Mouse (Mus musculus) spleen, adult 10 weeks (tissue): ENCODE measurements around the gene Mtmr6. TPM values are rescaled to one million over a fixed set of nuclear protein-coding genes. Genes with fewer than 3 reads are reported as not detected.

Source experiments
- polyA plus RNA-seq: library from polyadenylated mRNA; stranded (reverse); fragments of 350-450 nt; fragmentation: Illumina TruSeq; extraction: RNeasy Lipid Tissue Mini Kit (QIAGEN cat#74804); gene quantifications from one replicate; pipeline ENCODE4 v1.2.3, GENCODE M21; 2015; ENCODE audit warnings: low replicate concordance; ENCODE audit not compliant: insufficient read depth

Gene Mtmr6
- polyA plus RNA-seq: 81.4 TPM

DNA sequence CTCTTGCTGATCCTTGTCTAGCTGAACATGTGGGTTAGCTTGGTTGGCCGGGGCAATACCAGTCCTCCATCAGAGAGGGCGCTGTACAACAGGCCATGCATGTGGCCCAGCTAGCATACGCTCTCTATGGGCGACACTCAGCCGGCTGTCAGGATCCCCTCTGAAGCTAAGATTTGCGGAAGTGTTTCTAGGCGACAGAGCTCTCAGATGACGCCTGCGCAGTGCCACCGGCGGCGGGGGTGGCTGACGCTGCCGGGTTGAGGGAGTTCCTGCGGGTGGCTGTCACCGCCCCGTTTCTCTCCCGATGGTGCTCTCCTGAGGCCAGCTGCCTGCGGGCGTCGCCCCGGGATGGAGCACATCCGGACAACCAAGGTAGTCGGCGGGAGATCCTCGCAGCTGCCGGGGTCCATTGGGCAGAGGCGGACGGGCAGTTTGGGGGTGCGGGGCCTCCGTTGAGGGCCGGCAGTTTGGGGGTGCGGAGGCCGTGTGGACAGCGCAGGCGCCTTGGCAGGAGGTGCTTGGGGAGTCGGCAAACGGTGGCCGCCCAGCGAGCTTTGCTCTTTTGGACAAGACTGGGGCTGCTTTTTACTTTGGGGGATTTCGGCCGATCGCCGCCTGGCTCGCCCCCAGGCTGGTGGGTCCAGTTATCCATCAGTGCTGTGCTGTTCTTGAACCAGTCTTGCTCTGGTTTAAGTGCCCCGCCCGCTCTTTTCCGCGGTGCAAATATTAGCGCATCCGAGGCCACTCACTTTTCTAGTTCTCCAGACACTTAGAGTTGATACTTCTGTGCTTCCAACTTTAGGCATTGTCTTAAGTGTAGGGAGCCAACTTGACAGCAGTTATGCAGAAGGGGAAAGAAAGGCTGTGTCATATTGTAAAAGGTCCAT, at the start of gene Mtmr6:
Gene Mtmr6, plus strand, starts transcription at position 239 of the 887 bp plus-strand sequence.

DNA sequence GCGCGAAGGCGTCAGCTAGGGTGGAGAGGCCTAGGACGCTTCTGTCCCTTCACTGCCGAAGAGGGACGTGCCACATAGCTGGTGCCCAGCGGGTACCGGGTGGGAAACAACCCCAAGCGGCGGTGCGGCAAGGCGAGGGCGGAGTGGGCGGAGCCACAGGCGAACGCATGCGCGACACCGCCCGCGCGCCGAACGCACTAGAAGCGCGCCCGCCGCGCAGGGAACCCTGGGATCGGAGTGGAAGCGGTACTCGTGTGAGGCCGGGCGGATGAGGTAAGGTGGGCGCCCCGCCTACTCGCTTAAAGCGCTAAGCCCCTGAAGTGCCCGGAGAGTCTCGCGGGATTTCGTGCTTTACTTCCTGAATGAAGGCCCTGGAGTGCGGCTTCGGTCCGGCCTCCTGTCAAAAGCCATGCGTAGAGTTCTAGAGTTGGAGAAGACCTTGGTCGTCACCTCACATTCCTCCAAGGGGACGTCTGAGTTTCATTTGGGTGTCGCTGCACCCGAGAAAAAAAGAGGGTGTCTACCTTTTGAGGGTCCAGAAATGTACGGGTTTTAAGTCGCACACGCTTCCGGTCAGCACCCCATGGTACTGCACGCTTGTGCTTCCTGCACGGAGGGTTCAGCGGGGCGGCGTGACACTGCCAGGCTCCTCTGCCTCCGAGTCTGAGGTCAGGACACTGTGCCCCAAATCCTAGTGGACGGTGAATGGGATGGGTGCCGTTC, 13.6 kb upstream of the Mtmr6 start, which contains the start of the genes Nupl1 and Gm49336:
Gene Nupl1, minus strand, starts transcription at position 151 of the 723 bp plus-strand sequence.
Gene Gm49336, minus strand, starts transcription at position 227 of the 723 bp plus-strand sequence.

Other genes with a start within 250 kb of the Mtmr6 start
- 0.61 TPM for gene Atp8a2, start 68.0 kb upstream of the Mtmr6 start, polyA plus RNA-seq
- gene Nupl1, start 13.8 kb upstream of the Mtmr6 start, polyA plus RNA-seq: 0.12 TPM
- 64.1 TPM for gene Gm49336, start 13.7 kb upstream of the Mtmr6 start, polyA plus RNA-seq
- gene Amer2, start 108.0 kb downstream of the Mtmr6 start, polyA plus RNA-seq: 0.26 TPM